Mouse (Mus musculus) liver, embryonic 15.5 days (tissue): ENCODE data around the gene Polr2h. TPM values are rescaled to one million over a fixed set of nuclear protein-coding genes. Genes with fewer than 3 reads are reported as not detected.
A peak's percentile ranks its signal among the peaks of the same experiment; 100 is the strongest.

ENCODE experiments used
- ATAC-seq: fragments of 200-750 bp; cut with Nextera tagmentation; 2 replicates; pipeline ENCODE4 v1.8.0; 2017; ENCODE audit warnings: moderate number of reproducible peaks, mild to moderate bottlenecking, moderate library complexity; ENCODE audit not compliant: insufficient read depth
- H3K27ac ChIP-seq: fragments of 300-500 bp; sonication (generic); replicated peaks from 2 replicates; pipeline ENCODE4 v1.5.1; 2015; ENCODE audit warnings: mild to moderate bottlenecking, inconsistent platforms
- H3K27me3 ChIP-seq: fragments of 300-500 bp; sonication (generic); 2 replicates; pipeline ENCODE4 v1.6.1; 2015; ENCODE audit warnings: mild to moderate bottlenecking, inconsistent platforms
- H3K36me3 ChIP-seq: fragments of 300-500 bp; sonication (generic); replicated peaks from 2 replicates; pipeline ENCODE4 v1.6.1; 2015; ENCODE audit warnings: moderate library complexity, mild to moderate bottlenecking, inconsistent platforms
- H3K4me1 ChIP-seq: fragments of 300-500 bp; sonication (generic); replicated peaks from 2 replicates; pipeline ENCODE4 v1.6.1; 2015; ENCODE audit warnings: inconsistent platforms
- H3K4me2 ChIP-seq: fragments of 300-500 bp; sonication (generic); 2 replicates; pipeline ENCODE4 v1.6.1; 2015; ENCODE audit warnings: moderate library complexity, mild to moderate bottlenecking, inconsistent platforms
- H3K4me3 ChIP-seq: fragments of 300-500 bp; sonication (generic); replicated peaks from 2 replicates; pipeline ENCODE4 v1.5.1; 2015; ENCODE audit warnings: mild to moderate bottlenecking, inconsistent platforms
- H3K9ac ChIP-seq: fragments of 300-500 bp; sonication (generic); 2 replicates; pipeline ENCODE4 v1.6.1; 2015; ENCODE audit warnings: moderate library complexity, mild to moderate bottlenecking, inconsistent platforms
- H3K9me3 ChIP-seq: fragments of 300-500 bp; sonication (generic); replicated peaks from 2 replicates; pipeline ENCODE4 v1.6.1; 2016; ENCODE audit warnings: inconsistent platforms
- WGBS: fragments of 180-500 bp; shearing (Covaris S2); methylation state at CpG from one replicate; pipeline ENCODE4 v1.1.7; 2015; ENCODE audit warnings: mixed read lengths; ENCODE audit not compliant: insufficient replicate concordance; 5-methylcytosine and 5-hydroxymethylcytosine counted together
- polyA plus RNA-seq: library from polyadenylated mRNA; unstranded; fragments of >200 nt; fragmentation: Nextera tagmentation; extraction: Ambion mirVana; gene quantifications from 2 replicates; pipeline ENCODE4 v1.2.1, GENCODE M21; 2015

Gene Polr2h
- polyA plus RNA-seq, 1 experiment from 2014 or later, result 39.3 TPM

DNA sequence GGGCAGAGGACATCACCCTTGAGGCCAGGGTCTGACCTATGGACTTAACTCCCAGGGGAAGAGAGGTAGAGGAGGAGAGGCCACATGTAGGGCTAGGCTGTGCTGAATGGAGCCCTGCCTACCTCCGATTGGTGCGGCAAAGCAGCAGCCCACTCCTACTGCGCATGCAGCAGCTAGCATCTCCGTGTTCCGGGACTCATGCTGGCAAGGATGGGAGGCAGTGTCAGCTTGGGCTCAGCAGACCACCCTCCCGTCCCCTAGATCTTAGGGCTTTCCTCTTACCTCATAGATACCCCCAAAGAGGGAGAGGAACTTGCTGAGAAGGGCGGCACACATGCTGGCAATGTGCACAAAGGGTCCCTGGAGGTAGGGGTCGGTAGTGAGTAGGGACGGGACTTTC, 5.3 kb upstream of the Polr2h start:
- 79% methylated on average over 9 of the region's 9 CpGs for WGBS
- no peaks in the 10 kb centered on the region for H3K27me3 ChIP-seq
- no peak overlapping the region for H3K4me3 ChIP-seq
- peaks cover 98% of the 10 kb centered on the region for H3K4me1 ChIP-seq
- peak overlapping the region; percentile 74; the same call in 1 of the 2 replicates for H3K9ac ChIP-seq
- peaks cover 56% of the 10 kb centered on the region for H3K36me3 ChIP-seq
- H3K27ac ChIP-seq, result peak overlapping the region; percentile 82; the same call in 1 of the 2 replicates
- peak overlapping the region; percentile 100 for H3K4me2 ChIP-seq
- H3K9me3 ChIP-seq, result no peaks in the 10 kb centered on the region
- no peak for ATAC-seq

DNA sequence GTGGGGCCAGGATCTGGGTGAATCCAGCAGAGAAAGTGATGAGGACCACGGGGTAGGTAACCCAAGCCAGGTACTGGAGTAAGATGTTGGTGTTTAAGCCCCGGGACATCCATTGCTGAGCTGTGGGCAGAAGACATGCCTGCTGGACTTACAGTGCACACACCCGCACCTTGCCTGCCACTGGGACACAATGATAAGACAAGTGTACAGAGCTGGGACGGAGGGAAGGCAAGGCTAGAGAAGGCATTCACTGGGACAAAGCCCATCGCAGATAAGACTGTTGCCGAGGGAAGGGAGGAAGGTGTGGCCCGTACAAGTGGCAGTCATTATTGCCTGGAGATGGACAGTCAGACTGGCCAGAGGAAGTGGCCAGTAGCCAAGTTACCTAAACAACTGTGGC, 4.6 kb upstream of the Polr2h start:
- Histone ChIP-seq H3K4me3 (peak overlapping the region; percentile 77), H3K9me3 (no peaks in the 10 kb centered on the region), H3K9ac (peak overlapping the region; percentile 74), H3K4me2 (peak overlapping the region; percentile 100), H3K27me3 (no peaks in the 10 kb centered on the region), H3K4me1 (peaks cover 95% of the 10 kb centered on the region), H3K27ac (peak overlapping the region; percentile 82), H3K36me3 (peaks cover 49% of the 10 kb centered on the region)
- ATAC-seq, result peak; percentile 14
- WGBS, result 26% methylated on average over 7 of the region's 7 CpGs

DNA sequence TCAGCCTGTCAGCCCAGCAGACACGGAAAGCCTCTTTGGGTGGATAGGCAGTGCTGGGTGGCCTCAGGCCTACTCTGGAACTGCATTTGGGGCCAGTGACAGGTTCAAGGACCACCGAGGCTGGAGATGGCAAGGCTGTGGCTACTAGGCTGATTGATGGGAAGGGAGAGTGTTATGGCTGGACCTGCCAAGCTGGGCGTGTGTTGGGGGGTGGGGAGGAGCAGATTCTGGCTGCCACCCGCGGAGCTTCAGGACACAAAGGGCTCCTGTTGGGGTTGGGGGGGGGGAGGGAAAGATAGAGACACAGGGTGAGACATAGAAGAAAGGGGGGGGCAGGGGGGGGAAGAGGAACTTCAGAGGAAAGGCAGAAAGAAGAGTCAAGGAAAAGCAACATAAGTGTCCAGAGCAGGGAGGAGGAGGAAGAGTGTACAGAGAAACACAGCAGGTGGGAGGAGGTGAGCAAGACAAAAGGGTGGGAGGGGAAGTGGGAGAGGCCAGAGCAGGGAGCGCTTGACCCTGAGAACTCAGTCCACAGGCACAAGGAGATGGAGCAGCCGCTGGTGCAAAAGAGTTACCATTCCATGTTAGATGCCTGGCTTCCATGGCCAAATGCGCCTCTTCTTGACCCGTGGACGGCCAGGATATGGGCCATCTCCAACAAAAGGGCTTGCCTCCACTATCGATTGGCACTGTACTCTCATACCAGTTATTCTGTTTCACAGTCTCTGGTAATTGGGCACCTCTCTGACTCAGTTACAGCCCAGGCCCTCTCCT, 3.0 kb upstream of the Polr2h start:
- Histone ChIP-seq H3K27me3 (no peaks in the 10 kb centered on the region), H3K4me1 (peaks cover 91% of the 10 kb centered on the region), H3K4me3 (peak overlapping the region; percentile 77), H3K9ac (peak overlapping the region; percentile 74), H3K4me2 (peak overlapping the region; percentile 100), H3K36me3 (peaks cover 33% of the 10 kb centered on the region), H3K27ac (peak overlapping the region; percentile 91), H3K9me3 (no peaks in the 10 kb centered on the region)
- ATAC-seq, result no peak
- WGBS, result 57% methylated on average over 11 of the region's 11 CpGs

DNA sequence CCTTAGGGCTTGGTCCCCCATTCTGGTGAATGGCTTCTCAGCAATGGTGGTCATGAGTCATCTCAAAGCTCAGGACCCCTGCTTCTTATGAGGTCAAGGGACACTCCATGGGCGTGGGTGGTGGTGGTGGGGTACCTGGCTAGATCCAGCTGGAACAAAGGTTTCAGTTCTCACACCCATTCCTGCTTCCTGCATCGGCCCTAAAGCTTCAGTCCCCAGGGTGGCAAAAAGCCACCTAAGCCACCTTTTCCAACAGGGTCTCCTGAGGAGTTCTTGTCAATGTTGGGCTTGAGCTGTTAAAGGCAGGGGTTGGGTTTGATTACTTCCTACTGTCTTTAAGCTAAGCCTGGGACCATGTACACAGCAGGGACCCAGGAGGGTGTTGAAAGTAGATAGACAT, 2.3 kb upstream of the Polr2h start:
- WGBS, result 63% methylated on average over 2 of the region's 2 CpGs
- Histone ChIP-seq H3K4me3 (peak overlapping the region; percentile 77), H3K27ac (peak overlapping the region; percentile 91), H3K4me1 (peaks cover 85% of the 10 kb centered on the region), H3K27me3 (no peaks in the 10 kb centered on the region), H3K9ac (peak overlapping the region; percentile 74), H3K4me2 (peak overlapping the region; percentile 100), H3K36me3 (peaks cover 30% of the 10 kb centered on the region), H3K9me3 (no peaks in the 10 kb centered on the region)
- ATAC-seq, result no peak

DNA sequence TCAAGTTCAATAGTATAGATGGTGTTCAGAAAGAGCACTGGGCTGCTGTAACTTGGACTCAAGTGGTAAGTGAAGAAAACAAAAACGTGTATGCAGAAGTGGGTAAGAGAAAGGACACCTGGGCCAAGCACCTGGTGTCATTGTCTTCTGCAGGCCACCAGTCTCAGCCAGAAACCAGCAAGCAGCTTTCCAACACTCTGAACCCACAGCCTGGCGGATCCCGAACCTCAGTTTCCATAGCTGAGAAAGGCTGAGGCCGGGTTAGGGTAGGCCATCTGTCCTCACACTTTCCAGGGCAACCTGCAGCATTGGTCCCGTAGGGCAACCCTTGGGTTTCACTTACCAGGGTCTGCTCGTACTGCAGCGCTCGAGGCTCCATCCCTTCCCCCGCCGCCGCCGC, 1.9 kb upstream of the Polr2h start:
- ATAC-seq, result peak; percentile 0; the same call in 1 of the 2 replicates
- Histone ChIP-seq H3K4me3 (peak overlapping the region; percentile 77), H3K9ac (peak overlapping the region; percentile 74), H3K4me2 (peak overlapping the region; percentile 100), H3K4me1 (peaks cover 81% of the 10 kb centered on the region), H3K9me3 (no peaks in the 10 kb centered on the region), H3K36me3 (peaks cover 30% of the 10 kb centered on the region), H3K27ac (peak overlapping the region; percentile 91), H3K27me3 (no peaks in the 10 kb centered on the region)
- WGBS, result 5% methylated on average over 12 of the region's 12 CpGs

DNA sequence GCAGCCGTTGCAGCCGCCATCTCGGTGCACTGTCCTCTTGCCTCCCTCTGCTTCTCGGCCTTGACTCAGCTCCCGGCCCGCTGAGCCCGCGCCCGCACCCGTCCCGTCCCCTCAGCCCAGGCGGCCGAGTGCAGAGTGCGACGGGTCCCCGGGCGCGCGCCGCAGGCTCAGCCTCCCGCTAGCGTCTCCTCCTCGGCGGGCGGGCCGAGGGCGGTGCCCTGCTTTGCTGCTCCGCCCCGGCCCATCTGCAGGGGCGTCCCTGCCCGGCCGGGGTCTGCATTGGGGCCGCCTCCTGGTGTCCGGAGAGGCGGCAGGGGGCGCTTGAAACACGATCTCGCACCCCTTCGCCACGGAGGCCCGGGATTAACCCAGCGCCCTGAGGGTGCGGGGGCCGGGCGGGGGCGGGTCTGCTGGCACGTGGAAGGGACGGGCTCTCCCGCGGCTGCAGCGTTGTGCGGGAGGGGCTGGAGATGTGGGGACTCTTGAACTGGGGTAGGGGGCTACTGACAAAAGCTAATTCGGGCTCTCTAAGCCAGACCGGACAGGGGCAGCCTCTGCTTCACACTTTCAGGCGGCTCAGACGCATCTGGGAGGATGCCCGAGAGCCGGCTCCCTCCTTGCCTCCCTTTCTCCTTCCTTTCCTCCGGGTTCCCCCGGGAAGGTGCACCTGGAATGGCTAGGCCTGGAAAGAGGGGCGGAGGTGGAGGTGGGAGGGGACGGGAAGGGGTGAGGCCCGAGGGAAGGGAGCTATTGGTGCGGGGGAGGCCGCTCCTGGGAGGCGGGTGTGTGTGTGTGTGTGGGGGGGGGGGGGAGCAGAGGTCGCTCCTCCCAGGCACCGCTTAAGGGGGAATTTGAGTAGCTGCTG, 1.3 kb upstream of the Polr2h start:
- Histone ChIP-seq H3K9me3 (no peaks in the 10 kb centered on the region), H3K27ac (peak overlapping the region; percentile 91), H3K36me3 (peaks cover 30% of the 10 kb centered on the region), H3K4me1 (peaks cover 74% of the 10 kb centered on the region), H3K4me3 (peak overlapping the region; percentile 77), H3K4me2 (peak overlapping the region; percentile 100), H3K27me3 (no peaks in the 10 kb centered on the region), H3K9ac (peak overlapping the region; percentile 74)
- ATAC-seq, result peak; percentile 63
- WGBS, result under 1% methylated on average over 66 of the region's 68 CpGs

DNA sequence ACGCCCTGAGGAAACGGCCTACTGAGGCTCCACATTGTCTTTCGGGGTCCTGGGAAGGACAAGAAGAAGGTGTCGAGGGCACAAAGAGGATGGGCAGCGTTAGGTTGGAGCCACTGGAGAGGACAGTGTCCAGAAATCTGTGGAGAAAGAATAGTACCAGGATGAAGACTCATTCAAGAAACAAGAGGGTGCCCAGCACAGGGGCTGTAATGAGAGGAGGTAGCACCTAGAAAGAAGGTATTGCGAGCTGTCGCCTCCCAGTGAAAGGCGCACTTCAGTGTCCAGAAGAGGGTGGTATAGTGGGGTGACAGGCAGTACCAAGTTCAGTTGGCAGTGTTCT, 654 bp upstream of the Polr2h start:
- Histone ChIP-seq H3K27ac (peak overlapping the region; percentile 91), H3K4me1 (peaks cover 68% of the 10 kb centered on the region), H3K9me3 (no peaks in the 10 kb centered on the region), H3K9ac (peak overlapping the region; percentile 74), H3K4me3 (peak overlapping the region; percentile 77), H3K4me2 (peak overlapping the region; percentile 100), H3K27me3 (no peaks in the 10 kb centered on the region), H3K36me3 (peaks cover 26% of the 10 kb centered on the region)
- 1% methylated on average over 8 of the region's 8 CpGs for WGBS
- peak; percentile 17 for ATAC-seq

DNA sequence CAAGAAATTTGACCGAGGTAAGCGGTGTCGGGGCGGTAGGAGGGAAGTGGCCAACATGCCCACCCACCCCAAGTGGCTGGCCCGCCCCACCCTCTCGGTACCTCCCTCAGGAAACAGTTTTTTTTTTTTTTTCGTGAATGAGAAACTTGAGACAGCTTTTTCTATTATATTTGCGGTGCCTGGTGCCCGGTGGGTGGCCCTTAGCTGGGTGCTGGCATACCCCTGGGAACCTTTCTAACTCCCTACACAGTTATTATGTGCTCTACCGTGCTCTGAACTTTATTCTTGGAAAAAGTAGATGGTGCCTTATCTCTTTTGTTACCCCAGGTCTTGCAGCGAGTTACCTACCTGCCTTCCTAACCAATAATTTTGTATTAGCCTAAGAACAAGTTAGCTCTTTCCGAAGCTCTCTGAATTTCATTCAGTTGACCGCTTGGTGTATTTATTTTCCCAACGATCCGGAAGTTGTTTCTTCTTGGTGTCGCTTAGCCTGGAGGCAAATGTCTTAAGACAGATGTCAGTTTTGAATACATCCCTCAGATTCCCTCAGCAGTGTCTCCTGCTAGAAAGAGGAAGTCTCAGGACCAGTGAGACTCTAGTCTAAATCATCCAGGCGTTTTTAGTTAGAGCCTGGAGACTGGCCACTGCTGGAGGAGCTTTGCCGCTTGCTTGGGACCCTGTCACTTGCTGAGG, 659 bp downstream of the Polr2h start:
- Histone ChIP-seq H3K4me1 (peaks cover 57% of the 10 kb centered on the region), H3K4me3 (peak overlapping the region; percentile 77)
- ATAC-seq, result peak; percentile 15

DNA sequence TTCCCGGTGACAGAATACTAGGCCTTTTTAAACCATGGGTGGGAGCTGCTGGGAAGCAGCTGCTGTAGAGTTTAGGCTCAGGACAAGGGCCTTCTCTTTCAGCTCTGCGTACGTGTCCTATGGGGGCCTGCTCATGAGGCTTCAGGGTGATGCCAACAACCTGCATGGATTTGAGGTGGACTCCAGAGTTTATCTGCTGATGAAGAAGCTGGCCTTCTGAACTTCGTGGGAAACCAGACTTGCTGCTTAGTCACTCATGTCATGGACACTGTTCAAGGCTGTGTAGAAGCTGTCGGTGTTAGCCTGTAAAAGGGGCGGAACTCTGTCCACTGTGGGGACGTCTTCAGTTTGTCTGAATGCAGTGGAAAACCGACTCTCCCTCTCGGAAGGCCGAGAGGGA, 4.3 kb downstream of the Polr2h start:
- Histone ChIP-seq H3K27ac (no peak overlapping the region), H3K4me1 (peaks cover 28% of the 10 kb centered on the region), H3K36me3 (peaks cover 23% of the 10 kb centered on the region), H3K9me3 (no peaks in the 10 kb centered on the region), H3K4me3 (no peak overlapping the region), H3K9ac (no peak overlapping the region), H3K4me2 (no peak overlapping the region), H3K27me3 (0 out of 2 replicates have a peak, but pooled peaks cover 16% of the 10 kb centered on the region)
- ATAC-seq, result no peak
- 74% methylated on average over 10 of the region's 10 CpGs for WGBS

More for the DNA sequence above, 659 bp downstream of the Polr2h start:
- no peaks in the 10 kb centered on the region for H3K27me3 ChIP-seq
- WGBS, result under 1% methylated on average over 18 of the region's 18 CpGs
- H3K36me3 ChIP-seq, result peaks cover 23% of the 10 kb centered on the region
- peak overlapping the region; percentile 74 for H3K9ac ChIP-seq
- H3K27ac ChIP-seq, result peak overlapping the region; percentile 91
- H3K4me2 ChIP-seq, result peak overlapping the region; percentile 100
- H3K9me3 ChIP-seq, result no peaks in the 10 kb centered on the region

DNA sequence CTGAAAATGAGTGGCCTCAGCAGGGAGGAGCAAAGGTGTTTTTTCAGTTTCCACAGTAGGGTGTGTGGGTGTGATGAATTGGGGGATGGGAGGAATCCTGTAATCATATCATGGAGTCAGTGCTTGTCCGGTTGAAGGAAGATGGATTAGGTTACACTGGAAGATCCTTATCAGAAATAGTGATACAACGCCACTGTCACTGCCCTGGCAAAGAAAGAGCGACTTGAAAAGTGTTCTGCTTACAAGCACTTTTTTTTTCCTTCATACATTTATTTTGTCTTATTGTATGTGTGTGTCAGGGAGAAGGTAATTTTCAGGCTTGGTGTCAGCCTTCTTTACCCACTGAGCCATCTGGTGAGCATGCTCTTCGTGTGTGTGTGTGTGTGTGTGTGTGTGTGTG, 5.3 kb downstream of the Polr2h start:
- Histone ChIP-seq H3K9me3 (no peaks in the 10 kb centered on the region), H3K27ac (no peak overlapping the region), H3K36me3 (peaks cover 23% of the 10 kb centered on the region), H3K4me3 (no peak overlapping the region), H3K4me1 (peaks cover 22% of the 10 kb centered on the region), H3K27me3 (0 out of 2 replicates have a peak, but pooled peaks cover 19% of the 10 kb centered on the region), H3K9ac (no peak overlapping the region), H3K4me2 (no peak overlapping the region)
- no peak for ATAC-seq
- 65% methylated on average over 4 of the region's 4 CpGs for WGBS
